Mouse (Mus musculus): Measurements from ENCODE around the gene Tcf7.
A peak's percentile ranks its signal among the peaks of the same experiment; 100 is the strongest.

The Tcf7 gene

DNA sequence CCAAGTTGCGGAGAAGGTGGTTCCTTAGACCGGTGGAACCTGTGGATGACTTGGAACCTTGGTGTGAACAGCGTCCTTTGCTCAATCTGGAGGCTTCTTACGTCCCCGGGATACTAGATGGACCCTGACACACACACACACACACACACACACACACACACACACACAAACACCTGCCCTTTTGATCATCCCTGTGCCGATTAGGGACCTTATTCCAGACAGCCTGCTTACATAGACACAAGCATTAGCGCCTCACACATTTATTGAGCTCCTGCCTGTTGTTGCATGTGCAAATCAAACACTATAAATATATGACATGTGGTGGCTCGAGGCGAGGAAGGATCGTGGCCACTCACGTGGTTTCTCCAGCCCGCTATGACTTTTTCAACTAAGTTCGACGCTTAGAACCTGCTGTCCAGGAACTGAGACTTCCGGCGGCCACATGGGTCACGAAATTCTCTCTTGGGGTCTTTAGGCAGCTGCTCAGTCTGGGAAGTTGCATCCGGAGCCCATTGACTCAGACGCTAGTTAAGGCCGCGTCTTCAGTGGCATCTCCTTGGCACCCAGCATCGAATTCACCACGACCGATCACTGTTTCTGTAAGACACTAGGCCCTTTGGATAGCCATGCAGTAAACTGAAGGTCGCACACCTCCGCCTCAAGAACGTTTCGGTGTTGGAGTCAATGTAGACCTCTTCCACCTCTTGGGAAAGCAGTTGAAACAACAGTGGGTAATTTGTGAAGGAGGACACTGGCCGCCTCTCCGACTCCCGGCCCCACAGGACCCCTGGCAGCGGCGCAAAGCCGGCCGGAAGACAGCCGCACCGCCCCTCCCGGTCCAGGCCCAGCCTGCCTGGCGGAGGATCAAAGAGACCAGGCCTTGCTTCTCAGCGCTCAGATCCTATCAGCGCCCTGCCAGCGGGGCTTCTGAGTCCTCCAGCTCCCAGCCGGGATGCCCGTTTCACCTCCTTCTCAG lies 1.1 kb upstream of the Tcf7 start:
- DNase-seq (ENCODE audit: low read depth, low spot score): peak; percentile 74

- DNase-seq (ENCODE audit: low read depth, low spot score): peak; percentile 70
Observed at GRCm38 (mm10) chr11:52282420-52282773, 417 bp downstream of the Tcf7 start.

GRCm38 (mm10) chr11:52281568-52282328 lies 1.1 kb downstream of the Tcf7 start:
- DNase-seq (ENCODE audit: low read depth, low spot score): peak; percentile 42

GRCm38 (mm10) chr11:52280566-52281455 lies 2.0 kb downstream of the Tcf7 start:
- DNase-seq (ENCODE audit: low read depth, low spot score): peak; percentile 55

GRCm38 (mm10) chr11:52279611-52280145 lies 3.1 kb downstream of the Tcf7 start:
- peak; percentile 44 for DNase-seq (ENCODE audit: low read depth, low spot score)

GRCm38 (mm10) chr11:52278991-52279390 lies 3.8 kb downstream of the Tcf7 start:
- DNase-seq (ENCODE audit: low read depth, low spot score): no peak

DNA sequence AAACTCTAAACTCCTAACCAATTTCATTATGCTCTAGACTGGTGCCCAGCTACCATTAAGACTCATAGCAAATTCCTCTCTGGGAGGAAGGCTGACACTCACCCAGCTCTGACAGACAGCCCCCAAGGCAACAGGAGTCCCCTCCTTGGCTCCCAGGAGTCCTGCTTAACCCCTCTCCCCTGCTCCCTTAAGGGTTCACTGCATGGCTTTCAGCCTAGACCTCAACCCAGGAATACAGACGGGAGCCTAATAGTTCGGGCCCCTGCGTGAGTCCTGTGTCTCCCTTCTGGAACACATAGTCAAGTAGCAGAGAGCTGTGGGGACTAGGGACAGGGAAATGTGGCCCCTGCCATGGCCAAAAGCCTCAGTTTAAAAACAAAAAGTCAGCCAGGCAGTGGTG lies 4.7 kb downstream of the Tcf7 start:
- no peak for DNase-seq (ENCODE audit: low read depth, low spot score)

- no peak for DNase-seq (ENCODE audit: low read depth, low spot score)
Observed at GRCm38 (mm10) chr11:52277433-52278150, 5.2 kb downstream of the Tcf7 start.

DNA sequence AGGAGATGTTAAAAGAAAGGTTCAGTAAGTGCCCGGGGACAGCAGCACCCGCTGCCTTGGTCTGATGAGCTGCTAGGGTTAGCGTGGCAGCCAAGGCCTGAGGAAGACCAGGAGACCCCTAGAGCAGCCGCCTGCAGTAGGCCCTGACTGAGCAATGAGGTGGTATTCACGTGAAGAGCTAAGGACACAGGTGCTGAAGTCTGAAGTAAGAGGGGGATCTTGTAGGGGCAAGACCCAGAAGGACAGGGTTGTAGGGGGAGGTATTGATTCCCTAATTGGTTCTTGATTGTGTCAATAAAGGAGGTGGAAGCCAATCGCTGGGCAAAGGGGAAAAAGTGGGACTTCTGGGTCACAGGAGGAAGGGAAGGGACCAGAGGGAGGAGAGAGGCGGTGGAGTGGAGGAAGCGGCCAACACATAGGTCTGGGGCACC lies 5.8 kb downstream of the Tcf7 start:
- DNase-seq (ENCODE audit: low read depth, low spot score): no peak

DNA sequence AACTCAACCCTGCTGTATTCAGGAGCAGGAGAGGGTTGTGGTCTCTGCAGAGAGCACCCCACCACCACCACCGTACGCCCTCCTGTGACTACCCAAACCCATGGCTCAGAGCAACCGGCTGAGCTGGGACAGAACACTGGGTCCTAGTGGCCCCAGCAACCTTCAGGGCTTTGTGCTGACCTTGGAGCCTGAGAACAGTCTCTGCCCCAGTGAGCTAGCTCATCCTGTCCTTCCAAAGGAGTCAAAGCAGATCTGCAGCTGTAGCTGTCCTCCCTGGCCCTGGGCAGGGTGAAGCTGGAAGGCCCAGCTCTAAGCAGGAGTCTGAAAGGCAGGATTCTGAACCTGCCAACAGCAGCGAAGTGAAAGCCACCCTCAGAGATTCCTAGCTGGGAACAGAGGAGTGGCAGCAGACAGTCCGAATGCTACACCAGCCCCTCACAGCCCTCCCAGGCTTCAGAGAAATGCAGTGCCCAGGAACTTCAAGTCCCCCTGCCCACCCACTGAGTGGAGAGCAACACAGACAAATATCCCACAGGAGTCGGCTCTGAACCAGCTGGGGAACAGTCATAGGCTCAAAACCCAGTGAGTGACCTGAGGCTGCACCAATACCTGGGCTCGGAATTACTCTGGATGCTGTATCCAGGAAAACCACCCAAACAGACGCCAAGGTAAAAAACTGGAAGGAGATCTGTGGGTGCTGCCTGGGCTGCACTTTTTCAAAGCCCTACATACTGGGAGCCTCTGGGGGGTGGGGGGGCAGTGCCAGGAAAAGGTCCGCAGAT lies 6.8 kb downstream of the Tcf7 start:
- DNase-seq (ENCODE audit: low read depth, low spot score): no peak

GRCm38 (mm10) chr11:52275366-52275765 lies 7.4 kb downstream of the Tcf7 start:
- peak; percentile 88 for DNase-seq (ENCODE audit: low read depth, low spot score)

DNA sequence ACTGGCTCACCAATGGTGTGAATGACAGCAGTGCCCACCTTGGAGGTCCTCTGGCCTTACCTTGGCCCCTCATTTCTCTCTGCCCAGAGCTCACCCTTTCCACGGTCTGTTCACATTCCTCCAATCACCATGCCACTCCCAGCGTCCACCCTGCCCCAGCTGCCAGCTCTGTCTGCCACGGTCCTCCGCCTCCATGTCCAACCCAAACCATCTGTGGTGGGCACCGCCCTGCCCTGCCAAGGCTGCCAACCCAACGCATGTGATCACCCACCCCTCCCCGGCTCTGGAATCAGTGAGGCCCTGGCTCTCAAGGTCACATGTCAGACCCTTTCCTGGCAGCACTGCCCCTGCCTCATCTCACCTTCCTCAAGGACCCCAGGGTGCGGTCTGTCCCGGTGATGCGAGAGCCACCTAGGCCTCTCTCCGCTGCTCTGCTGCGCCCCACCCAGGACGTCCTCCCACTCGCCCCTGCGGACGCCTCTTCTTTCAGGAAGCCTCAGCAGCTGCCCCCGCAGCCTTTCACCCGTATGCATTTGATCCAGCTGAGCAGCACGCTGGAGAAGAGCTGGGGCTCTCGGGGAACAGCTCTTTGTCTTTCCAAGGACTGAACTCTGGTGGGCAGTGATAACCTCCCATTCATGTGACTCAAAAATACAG lies 8.2 kb downstream of the Tcf7 start:
- DNase-seq (ENCODE audit: low read depth, low spot score): peak; percentile 73

- DNase-seq (ENCODE audit: low read depth, low spot score): peak; percentile 68
Observed at GRCm38 (mm10) chr11:52273942-52274330, 8.9 kb downstream of the Tcf7 start.

DNA sequence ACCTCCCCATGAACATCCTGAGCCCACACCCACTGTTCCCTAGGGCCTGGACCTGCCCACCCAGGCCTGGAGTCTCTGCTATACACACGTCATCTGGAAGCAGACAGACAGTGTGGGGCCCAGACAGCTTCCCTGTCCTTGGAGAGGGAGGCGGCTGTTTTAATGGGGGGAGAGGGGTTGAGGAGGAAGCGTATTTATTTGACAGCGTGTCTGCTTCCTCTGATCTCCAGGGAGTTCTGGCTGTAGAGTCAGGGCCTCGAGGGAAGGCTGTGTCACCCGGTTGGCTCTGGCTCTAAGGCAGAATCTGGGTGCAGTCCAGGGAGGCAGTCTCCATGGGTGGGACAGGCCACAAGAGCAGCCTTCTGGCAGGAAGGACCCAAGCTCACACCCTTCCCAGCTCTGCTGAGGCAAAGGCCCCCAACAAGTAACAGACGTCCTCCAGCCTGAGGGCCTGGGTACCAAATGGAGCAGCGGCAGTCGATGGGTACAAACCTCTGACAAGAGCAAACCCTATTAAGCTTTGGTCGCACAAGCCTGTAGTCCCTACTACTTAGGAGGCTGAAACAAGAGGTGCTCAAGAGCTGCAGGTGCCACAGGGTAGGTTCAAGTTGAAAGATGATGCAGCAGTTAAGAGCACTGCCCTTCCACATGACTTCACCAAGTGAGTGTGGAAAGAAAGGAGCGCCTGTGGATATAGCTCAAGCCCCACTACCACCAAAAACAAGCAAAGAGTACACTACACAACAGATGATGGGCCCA lies 9.5 kb downstream of the Tcf7 start:
- peak; percentile 47 for DNase-seq (ENCODE audit: low read depth, low spot score)

DNA sequence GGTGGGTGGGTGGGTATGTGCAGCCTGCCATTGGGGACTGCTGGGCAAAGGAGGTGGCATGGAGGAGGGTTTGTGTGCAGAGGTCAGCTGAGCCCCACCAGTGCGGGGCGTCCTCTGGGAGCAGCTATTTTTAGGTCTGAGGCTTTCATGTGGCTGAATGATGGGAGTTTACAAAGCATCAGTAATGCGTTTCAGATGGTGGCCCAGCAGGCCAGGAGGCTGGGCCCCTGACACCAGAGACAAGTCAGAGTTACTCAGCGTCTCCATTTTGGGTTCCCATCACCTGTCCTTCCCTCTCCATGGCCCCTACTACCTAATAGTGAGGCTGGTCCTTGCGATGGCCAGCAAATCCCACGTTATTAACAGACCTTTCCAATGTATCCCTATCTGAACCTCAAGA lies 10.2 kb downstream of the Tcf7 start:
- DNase-seq (ENCODE audit: low read depth, low spot score): no peak

- DNase-seq (ENCODE audit: low read depth, low spot score): no peak
Observed at GRCm38 (mm10) chr11:52271765-52272495, 10.9 kb downstream of the Tcf7 start.

DNA sequence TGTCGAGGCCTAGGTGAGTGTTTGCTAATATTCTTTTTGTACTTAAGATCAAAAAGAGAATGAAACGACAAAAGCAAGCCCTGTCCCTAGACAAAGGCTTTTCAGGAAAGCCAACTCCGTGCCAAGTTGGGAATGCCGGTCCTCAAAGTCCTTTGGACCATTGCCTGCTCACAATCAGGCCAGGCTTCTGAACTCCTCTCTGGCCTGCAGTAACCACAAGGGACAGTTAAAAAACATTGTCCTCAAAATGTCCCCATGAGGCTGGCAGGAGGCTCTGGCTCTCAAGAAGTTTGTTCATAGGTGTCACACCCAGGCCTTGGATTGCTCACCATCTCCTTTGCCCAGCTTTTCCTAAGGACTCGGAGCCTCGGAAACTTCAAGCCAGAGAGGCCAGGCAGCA lies 13.0 kb downstream of the Tcf7 start:
- no peak for DNase-seq (ENCODE audit: low read depth, low spot score)
